Mouse (Mus musculus) ES-Bruce4 (cell line): ENCODE measurements around the gene Nedd8. TPM values are rescaled to one million over a fixed set of nuclear protein-coding genes. Genes with fewer than 3 reads are reported as not detected.

Experiments
- H3K27ac ChIP-seq: 2 replicates; pipeline ENCODE4 v1.5.1; 2012; ENCODE audit warnings: low read length, inconsistent platforms; ENCODE audit not compliant: insufficient read depth
- H3K27me3 ChIP-seq: 2 replicates; pipeline ENCODE4 v1.6.1; 2012; ENCODE audit warnings: mild to moderate bottlenecking, low read length, inconsistent platforms; ENCODE audit not compliant: control insufficient read depth, poor library complexity, insufficient read depth, severe bottlenecking
- H3K36me3 ChIP-seq: 2 replicates; pipeline ENCODE4 v1.6.1; 2012; ENCODE audit warnings: inconsistent platforms, mild to moderate bottlenecking, low read length, moderate library complexity; ENCODE audit not compliant: control insufficient read depth, poor library complexity, insufficient read depth, severe bottlenecking
- H3K4me1 ChIP-seq: one replicate; pipeline ENCODE4 v1.8.1; 2011; ENCODE audit warnings: low read length; ENCODE audit not compliant: control insufficient read depth, insufficient read depth
- H3K4me3 ChIP-seq: 2 replicates; pipeline ENCODE4 v1.5.1; 2011; ENCODE audit warnings: low read depth, mild to moderate bottlenecking, low read length
- H3K9ac ChIP-seq: 2 replicates; pipeline ENCODE4 v1.6.1; 2012; ENCODE audit warnings: low read depth, mild to moderate bottlenecking, inconsistent platforms; ENCODE audit not compliant: poor library complexity, severe bottlenecking
- H3K9me3 ChIP-seq: replicated peaks from 2 replicates; pipeline ENCODE4 v1.6.1; 2012; ENCODE audit warnings: mild to moderate bottlenecking, low read length, inconsistent platforms; ENCODE audit not compliant: control insufficient read depth, poor library complexity, insufficient read depth, severe bottlenecking
- CTCF ChIP-seq: IDR thresholded peaks from one replicate; pipeline ENCODE4 v1.8.1; 2011; ENCODE audit warnings: low read depth, low read length
- EP300 ChIP-seq: IDR thresholded peaks from 2 replicates; pipeline ENCODE4 v1.6.1; 2011; ENCODE audit warnings: low read depth, low read length; ENCODE audit not compliant: insufficient read depth
- POLR2A ChIP-seq: IDR thresholded peaks from one replicate; pipeline ENCODE4 v1.8.1; 2011; ENCODE audit warnings: low read length; ENCODE audit not compliant: insufficient read depth
- polyA plus RNA-seq: library from polyadenylated mRNA; stranded (reverse); fragments of >200 nt; gene quantifications from 2 replicates; pipeline ENCODE4 v1.2.4, GENCODE M21; 2011; ENCODE audit warnings: low read depth; ENCODE audit not compliant: missing spikeins, insufficient read depth, insufficient read length

The Nedd8 gene
- polyA plus RNA-seq, 1 experiment, result 229 TPM

GRCm38 (mm10) chr14:55643060-55643907, 28.6 kb downstream of the Nedd8 start, which contains the start of gene Tm9sf1:
Gene Tm9sf1 (minus strand): TSS chr14:55643806.
- Histone ChIP-seq H3K27ac (no peak within 1 kb of the TSS), H3K36me3 (peaks cover 3% of the 10 kb centered on the region), H3K4me3 (peak within 1 kb of the TSS; percentile 84), H3K4me1 (peaks cover 2% of the 10 kb centered on the region), H3K27me3 (no peaks in the 10 kb centered on the region), H3K9me3 (no peaks in the 10 kb centered on the region), H3K9ac (peak within 1 kb of the TSS; percentile 91)
- TF ChIP-seq CTCF, result no peak
- peak; percentile 13 for TF ChIP-seq POLR2A
- no peak for TF ChIP-seq EP300

GRCm38 (mm10) chr14:55642679-55643059, 29.3 kb downstream of the Nedd8 start:
- peaks cover 3% of the 10 kb centered on the region for H3K36me3 ChIP-seq

GRCm38 (mm10) chr14:55641291-55641690, 30.6 kb downstream of the Nedd8 start:
- H3K4me1 ChIP-seq, result peaks cover 2% of the 10 kb centered on the region
- H3K4me3 ChIP-seq, result no peak overlapping the region
- H3K27me3 ChIP-seq, result no peaks in the 10 kb centered on the region
- TF ChIP-seq POLR2A (no peak), CTCF (no peak), EP300 (no peak)
- no peaks in the 10 kb centered on the region for H3K9me3 ChIP-seq
- no peak overlapping the region for H3K27ac ChIP-seq
- no peak overlapping the region for H3K9ac ChIP-seq
- H3K36me3 ChIP-seq, result peaks cover 3% of the 10 kb centered on the region

More at GRCm38 (mm10) chr14:55642679-55643059, 29.3 kb downstream of the Nedd8 start:
- peak overlapping the region; percentile 91 for H3K9ac ChIP-seq
- H3K9me3 ChIP-seq, result no peaks in the 10 kb centered on the region
- no peak overlapping the region for H3K27ac ChIP-seq
- no peaks in the 10 kb centered on the region for H3K27me3 ChIP-seq
- peaks cover 2% of the 10 kb centered on the region for H3K4me1 ChIP-seq
- TF ChIP-seq CTCF (no peak), EP300 (no peak)
- peak overlapping the region; percentile 84 for H3K4me3 ChIP-seq

- Histone ChIP-seq H3K27ac (no peak overlapping the region), H3K4me3 (no peak overlapping the region), H3K9ac (no peak overlapping the region), H3K27me3 (no peaks in the 10 kb centered on the region), H3K36me3 (peaks cover 3% of the 10 kb centered on the region), H3K9me3 (no peaks in the 10 kb centered on the region), H3K4me1 (peaks cover 2% of the 10 kb centered on the region)
- TF ChIP-seq EP300, result no peak
- no peak for TF ChIP-seq POLR2A
- TF ChIP-seq CTCF, result no peak
These were observed 31.1 kb downstream of the Nedd8 start for GRCm38 (mm10) chr14:55640816-55641215.

- H3K4me3 ChIP-seq, result no peak within 1 kb of the TSS
- peaks cover 11% of the 10 kb centered on the region for H3K36me3 ChIP-seq
- H3K4me1 ChIP-seq, result peaks cover 4% of the 10 kb centered on the region
- no peak within 1 kb of the TSS for H3K27ac ChIP-seq
- no peaks in the 10 kb centered on the region for H3K27me3 ChIP-seq
- no peaks in the 10 kb centered on the region for H3K9me3 ChIP-seq
- no peak for TF ChIP-seq EP300
- no peak for TF ChIP-seq CTCF
- TF ChIP-seq POLR2A, result no peak
- no peak within 1 kb of the TSS for H3K9ac ChIP-seq
These were observed 34.1 kb downstream of the Nedd8 start, which contains the start of gene Gm49378 for GRCm38 (mm10) chr14:55637795-55638194. Gene Gm49378 (minus strand): TSS chr14:55637895.

- H3K4me1 ChIP-seq, result peaks cover 4% of the 10 kb centered on the region
These were observed 36.4 kb downstream of the Nedd8 start, which contains the start of gene Ipo4 for GRCm38 (mm10) chr14:55635523-55636007. Gene Ipo4 (minus strand): TSS chr14:55635957.

More at GRCm38 (mm10) chr14:55635523-55636007, 36.4 kb downstream of the Nedd8 start, which contains the start of gene Ipo4:
- H3K27ac ChIP-seq, result no peak within 1 kb of the TSS
- H3K9me3 ChIP-seq, result no peaks in the 10 kb centered on the region
- H3K36me3 ChIP-seq, result peaks cover 17% of the 10 kb centered on the region
- TF ChIP-seq CTCF (no peak), EP300 (no peak), POLR2A (no peak)
- H3K27me3 ChIP-seq, result no peaks in the 10 kb centered on the region
- peak within 1 kb of the TSS; percentile 64 for H3K4me3 ChIP-seq
- peak within 1 kb of the TSS; percentile 70 for H3K9ac ChIP-seq
